Mouse (Mus musculus) cortical plate, adult 2 months (tissue): Measurements from ENCODE around the gene Ccl3.

Experiments
- CTCF ChIP-seq: fragments of 200-500 bp; IDR thresholded peaks from 2 replicates; pipeline ENCODE4 v1.5.1; 2011; ENCODE audit warnings: mild to moderate bottlenecking, control low read depth, low read length; ENCODE audit not compliant: insufficient read depth; ENCODE audit errors: extremely low read depth
- POLR2A ChIP-seq: fragments of 200-500 bp; IDR thresholded peaks from 2 replicates; pipeline ENCODE4 v1.6.1; 2011; ENCODE audit warnings: mild to moderate bottlenecking, low read length, control low read depth; ENCODE audit not compliant: insufficient read depth; ENCODE audit errors: extremely low read depth

DNA sequence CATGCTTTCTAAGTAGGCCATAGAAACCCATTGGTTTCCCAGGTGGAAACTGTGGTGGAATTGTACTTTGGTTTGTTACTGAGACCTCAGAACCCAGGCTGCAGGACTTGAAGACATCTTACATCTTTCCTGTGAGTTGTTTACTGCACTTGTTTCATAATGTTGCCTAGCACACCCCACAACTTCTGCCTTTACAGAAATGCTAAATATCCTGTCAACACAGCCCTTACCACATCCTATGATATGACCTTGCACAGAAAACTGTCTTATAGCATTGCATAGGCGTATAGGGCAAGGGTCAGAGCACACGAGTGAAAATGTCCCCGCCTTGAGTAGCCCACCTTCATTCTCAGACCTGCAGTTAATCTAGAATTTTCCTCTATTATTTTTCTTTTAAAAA, 43.6 kb downstream of the Ccl3 start:
- no peak for TF ChIP-seq POLR2A
- TF ChIP-seq CTCF: no peak
